Mouse (Mus musculus) B cell, adult 2 months (primary cell): Measurements from ENCODE around the gene Rbms3.

Experiments
- DNase-seq, 2 experiments: peaks; one replicate each; pipeline ENCODE4 v3.0.0; 2022

The Rbms3 gene

DNA sequence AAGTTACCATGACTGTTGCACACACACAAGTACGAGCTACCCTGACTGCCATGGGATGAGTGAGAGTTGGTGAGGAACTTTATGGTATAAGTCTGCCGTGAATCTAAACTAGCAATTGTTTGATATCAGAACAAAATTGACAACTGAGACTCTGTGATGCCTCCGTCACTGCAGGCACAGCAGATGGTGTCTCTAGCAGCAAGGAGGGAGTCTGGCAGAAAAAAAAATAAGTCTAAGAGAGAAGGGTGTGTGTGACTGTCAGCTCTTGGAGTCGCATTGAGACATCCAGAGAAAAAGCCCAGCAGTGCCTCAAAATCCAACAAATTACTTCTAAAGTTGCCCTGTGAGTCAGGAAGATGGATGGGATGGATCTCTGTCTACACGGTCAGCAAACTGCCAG, 257.7 kb downstream of the Rbms3 start:
- DNase-seq, result no peak

DNA sequence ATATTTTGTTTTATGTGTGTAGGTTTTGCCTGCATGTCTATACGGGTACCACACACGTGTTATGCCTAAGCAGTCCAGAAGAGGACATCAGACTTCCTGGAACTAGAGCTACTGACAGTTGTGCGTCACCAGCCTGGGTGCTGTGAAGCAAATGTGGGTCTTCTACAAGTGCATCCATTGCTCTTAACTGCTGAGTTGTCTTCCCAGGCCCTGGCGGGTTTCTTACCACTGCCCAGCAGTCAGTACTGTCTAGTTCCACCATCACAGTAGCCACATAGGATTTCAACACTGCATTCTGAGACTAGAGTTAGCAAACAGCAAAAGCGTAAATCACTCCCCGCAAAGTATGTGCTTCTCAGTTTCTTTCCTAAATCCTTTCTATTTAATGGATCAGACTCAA, 259.6 kb downstream of the Rbms3 start:
- DNase-seq, result no peak

DNA sequence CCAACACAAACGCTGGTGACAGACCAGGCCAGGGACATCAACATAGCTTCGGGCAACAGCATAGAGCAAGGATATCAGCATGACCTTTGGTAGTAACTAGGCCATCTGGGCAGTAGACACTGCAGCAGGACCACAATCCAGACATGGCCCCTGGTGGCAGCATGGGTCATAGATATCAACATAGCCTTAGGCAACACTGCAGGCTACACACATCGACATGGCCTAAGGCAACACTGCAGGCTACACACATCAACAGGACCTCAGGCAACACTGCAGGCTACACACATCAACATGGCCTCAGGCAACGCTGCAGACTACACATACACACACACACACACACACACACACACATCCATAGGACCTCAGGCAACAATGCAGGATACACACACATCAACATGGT, 261.7 kb downstream of the Rbms3 start:
- DNase-seq, result no peak

DNA sequence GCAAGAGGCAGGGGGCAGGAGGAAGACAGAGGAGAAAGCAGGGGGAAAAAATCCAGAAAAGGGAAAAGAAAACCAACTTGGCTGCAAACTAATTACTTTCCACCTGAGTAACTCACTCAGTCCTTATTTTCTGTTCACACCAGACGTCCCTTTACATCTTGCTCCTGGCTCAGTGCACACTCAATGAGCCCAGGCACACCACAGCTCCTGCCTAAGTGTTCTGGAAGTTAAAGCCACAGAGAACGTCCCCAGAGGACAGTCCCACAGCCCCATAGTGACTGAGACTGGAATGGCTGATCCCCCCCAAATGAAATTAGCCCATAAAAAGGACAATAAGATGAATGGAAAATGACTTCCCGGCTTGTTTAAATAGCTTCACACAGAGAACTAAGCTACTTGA, 265.1 kb downstream of the Rbms3 start:
- no peak for DNase-seq

DNA sequence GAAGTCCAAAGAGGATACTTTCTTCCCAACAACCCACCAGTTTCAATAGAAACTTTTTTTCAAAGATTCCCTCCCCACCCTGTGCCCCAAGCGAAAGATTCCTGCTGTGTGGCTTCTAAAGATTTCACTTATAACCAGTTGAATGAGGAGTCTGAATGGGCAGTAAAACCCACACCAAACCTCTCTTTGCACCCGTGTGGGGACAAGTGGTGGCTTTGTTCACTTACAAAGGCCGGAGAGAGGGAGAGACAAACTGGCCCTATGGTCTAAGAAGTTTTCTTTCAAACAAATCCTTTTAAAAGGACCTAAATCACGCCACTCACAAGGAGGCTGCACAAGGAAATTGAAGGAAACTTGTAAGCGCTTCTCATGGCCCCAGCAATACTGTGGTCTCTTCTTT, 268.3 kb downstream of the Rbms3 start:
- no peak for DNase-seq

DNA sequence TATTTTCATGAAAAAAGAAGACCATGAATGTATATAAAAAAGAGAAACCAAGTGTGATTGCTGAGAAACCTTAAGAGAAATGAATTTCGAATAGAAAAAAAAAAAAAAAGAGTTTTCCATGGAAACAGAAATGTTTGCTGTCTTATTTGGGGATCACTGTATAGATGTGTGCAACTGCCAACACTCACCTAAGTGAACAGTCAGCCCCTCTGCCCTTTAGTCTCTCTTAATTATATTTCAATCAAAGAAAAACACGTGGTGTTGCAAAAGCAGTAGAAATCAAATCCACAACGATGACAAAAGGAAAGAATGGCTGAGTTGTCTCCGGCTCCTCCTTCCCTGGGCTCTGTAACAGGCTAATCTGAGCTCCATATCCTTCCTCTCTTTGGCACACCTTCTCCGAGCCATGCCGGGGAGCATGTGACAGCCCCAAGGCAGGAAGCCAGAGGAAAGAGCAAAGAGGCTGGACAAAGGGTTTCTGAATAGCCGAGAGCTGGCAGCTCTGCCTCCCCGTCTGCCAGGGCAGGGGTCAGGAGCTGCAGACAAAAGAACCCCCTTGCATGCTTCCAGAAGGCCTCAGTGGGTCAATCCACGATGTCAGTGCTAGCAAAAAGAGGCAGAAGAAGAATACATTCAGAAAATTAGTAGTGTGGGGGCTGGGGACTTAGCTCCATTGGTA, 272.8 kb downstream of the Rbms3 start:
- DNase-seq, result no peak

DNA sequence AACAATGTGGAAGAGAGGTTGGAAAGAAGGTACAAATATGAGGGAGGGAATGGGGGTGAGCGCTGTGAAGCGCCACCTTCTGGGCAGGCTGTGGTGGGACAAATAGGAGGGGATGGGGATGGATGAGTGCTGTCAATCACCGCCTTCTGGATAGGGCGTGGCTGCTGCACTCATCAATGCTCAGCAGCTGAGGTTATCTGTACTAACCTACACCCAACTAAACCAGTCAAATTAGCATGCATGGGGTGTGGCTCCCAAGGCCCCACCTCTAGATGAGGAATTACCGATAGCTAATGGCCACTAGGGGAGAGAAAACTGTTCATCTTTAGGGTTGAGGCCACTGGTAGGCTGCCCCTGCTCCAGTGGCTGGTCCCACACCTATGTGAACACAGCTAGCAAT, 274.2 kb downstream of the Rbms3 start:
- no peak for DNase-seq

DNA sequence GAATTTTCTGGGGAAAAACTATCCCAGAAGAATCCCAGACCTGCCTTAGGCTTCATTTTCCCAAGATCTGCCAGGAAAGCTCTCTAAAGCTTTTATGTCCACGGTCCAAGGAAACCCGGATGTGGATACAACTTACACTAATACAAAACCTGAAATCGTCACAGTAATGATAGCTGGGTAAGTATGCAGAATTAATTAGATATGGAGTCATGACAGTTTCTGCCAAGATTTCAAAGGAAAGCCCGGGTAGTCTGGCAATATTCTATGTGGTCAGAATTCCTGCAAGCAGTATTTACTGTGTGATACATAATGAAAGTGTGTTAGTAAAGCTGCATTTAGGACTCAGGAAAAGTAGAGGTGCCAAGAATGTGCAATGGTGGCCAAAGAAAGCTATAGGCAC, 287.4 kb downstream of the Rbms3 start:
- DNase-seq, result no peak

DNA sequence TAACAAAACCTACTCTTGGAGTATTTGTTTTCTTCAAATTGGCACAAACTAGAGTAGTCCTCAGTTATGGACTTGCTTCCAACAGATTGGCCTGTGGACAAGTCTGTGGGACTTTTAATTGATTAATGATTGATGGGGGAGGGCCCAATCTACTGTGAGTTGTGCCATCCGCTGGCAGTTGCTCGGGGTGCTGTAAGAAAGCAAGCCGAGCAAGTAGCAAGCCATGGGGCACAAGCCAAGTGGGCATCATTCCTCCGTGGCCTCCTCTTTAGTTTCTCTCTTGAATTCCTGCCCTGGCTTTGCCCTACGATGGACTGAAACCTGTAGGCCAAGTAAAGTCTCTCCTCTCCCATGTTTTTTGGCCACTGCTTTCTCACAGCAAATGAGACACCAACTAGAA, 299.0 kb downstream of the Rbms3 start:
- DNase-seq, result no peak

DNA sequence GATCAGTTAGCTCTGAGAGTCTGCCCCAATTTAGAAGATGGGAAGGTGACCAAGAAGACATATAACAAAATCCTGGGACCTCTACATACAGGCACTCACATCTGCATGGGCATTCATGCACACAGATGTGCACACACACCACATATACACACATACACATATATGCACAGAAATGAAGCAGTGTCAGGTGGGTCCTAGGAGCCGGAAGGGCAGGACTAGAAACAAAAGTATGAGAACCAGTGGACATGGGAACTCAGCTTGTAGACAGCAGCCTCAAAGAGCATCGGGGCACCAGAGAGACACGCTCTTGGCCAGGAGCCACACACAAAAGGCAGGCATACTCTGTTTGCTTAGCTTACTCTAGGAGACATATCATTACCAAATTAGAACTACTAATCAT, 310.4 kb downstream of the Rbms3 start:
- DNase-seq, result no peak

DNA sequence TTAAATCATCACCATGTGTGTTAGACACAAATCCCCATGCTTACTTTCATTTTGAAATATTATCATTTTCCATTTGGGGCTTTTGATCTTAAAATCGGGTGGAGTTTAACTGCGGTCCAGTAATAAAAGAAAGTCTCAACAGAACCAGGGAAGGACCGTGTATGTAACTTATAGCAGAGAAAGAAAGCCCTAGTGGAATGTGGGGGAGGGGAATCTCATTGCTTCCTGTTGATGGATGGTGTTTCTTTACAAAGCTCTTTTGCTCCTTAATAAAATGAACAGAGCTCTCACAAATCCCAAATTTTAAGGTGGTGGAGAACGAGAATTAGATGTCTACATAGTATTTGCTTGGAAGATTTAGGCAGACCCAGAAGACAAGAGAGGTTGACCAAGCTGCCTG, 311.3 kb downstream of the Rbms3 start:
- DNase-seq, result no peak

DNA sequence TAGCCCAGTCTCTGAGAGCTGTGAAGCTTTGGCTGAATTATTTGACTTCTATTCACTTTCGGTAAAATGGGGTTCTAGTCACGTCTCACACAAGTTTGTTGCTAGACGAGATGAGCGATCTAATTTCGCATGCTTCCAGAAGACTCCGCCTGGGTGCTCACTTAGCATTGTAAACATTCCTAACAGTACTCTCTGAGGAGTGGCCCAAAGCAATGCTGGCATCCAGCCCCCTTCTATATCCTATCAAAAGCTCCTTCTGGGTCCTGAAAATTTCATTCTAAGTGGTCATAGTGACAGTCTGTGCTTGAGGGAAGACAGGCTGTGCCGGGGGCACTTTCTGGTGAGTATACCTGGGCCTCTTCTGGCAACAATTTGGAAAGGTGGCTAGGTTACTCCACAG, 312.5 kb downstream of the Rbms3 start:
- no peak for DNase-seq

DNA sequence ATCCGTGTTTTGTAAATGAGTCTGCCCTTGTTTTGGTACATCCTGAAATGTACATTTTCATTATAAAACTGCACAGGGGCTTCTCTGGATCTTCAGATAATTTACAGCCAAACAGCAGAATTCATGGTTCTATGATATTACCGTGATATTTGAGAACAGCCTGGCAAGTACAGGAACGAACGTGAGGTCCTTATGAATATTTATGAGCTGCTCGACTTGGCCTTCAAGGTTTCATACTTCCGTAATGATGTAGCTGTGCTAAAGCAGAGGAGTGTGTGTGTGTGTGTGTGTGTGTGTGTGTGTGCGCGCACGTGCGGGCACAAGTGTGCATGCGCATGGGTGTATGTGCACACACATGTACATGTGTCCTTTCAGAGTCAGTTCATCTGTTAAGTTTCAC, 316.1 kb downstream of the Rbms3 start:
- no peak for DNase-seq

DNA sequence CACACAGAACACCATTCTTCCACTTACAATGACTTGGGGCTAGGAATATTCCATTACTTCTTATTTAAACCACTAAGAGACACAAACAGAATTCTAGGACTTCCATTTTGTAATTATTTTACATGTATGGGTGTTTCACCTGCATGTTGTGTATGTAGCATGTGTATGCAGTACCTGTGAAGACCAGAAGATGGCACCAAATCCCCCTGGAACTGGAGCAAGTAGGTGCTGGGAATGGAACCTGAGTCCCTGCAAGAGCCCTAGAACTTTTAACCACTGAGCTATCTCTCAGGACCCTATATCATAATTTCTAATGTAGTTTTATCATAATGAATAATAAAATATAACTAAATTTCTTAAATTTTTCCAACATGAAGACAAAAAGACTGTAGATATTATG, 319.9 kb downstream of the Rbms3 start:
- DNase-seq, result no peak

DNA sequence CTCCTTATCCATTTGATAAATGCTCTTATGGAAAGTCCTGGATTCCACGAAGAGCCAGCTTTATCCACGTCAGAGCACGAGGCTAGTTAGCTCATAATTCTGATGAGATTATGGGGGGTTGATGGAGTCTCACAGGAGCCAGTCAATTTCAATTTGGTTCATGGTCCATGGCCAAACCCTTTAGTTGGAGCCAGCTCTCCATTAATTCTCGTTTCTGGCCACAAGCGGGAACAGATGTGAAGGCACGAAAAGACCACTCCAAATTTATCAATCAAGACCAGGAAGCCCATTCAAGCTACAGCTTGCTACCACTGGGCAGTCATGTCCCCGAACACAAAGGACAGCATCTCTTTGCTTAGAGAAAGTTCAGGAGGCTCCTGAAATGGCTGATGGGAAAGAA, 330.7 kb downstream of the Rbms3 start:
- DNase-seq, result no peak

DNA sequence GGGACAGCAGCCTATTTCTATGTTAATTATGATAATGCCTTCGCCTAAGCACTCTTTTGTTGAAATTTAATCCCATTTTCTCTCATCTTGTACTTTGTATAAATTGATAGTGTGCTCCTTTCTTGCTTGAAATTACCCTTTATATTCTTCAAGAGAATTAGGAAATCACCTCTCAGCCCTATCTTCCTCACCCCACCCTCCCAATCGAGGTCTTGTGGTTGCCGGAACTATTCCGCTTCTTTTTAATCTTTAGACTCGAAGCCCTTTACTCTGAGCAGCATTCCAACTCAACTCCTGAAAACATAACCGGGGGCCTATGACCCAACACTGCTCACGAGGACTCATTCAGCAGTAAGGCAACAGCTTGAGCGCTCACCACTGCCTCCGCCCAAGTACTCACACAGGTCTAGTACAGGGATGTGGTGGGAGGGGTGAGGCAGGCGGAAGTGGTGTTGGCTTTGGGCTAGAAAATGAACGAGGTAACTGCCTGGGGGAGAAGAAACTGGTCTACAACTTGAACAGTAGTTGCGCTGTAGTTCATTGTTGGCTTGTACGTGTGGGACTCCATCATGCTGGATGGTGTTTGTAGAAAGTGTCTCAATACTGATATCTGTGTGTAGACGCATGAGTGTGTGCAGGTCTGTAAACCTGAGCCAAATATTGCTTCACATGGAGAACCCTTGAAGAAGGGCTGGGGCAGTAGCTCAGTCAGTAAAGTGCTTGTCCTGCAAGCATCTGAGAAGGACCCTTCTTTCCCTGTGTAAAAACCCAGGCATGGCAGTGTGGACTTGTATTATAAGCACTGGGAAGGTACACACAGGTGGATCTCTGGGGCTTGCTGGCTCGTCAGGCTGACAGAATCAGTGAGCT, 331.8 kb downstream of the Rbms3 start:
- DNase-seq, result no peak

DNA sequence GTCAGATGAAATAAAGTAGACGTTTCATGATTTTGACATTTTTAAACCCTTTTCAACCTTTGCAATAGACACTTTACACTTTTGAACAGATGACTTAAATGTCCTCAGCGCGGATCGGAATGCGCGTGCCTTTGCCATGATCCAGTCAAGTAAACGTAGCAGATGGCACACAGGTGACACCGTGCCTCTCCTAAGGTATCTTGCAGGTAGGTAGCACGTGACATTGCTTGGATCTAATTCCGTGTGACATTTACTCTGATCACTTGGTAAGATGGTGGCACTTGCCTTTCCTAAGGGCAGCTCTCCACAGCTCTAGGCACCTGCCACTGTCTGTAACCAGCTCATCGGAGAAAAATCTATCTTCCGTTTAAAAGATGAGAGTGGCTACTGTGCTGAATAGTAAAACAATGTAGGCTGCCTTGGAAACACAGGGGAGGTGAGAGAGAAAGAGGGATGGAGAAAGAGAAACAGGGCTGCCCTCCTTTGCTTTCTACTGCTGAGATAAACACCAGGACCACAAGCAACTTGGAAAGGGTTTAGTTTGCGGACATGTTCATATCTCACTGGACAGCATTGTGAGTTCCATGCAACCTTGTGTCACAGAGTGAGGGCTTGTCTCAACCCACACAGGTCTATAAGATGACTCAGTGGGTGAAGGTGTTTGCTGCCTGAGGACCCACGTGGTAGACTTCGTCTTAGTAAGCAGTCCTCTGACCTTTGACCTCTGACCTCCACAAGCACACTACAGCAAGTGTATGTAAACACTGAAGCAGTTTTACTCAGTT, 338.5 kb downstream of the Rbms3 start:
- no peak for DNase-seq

DNA sequence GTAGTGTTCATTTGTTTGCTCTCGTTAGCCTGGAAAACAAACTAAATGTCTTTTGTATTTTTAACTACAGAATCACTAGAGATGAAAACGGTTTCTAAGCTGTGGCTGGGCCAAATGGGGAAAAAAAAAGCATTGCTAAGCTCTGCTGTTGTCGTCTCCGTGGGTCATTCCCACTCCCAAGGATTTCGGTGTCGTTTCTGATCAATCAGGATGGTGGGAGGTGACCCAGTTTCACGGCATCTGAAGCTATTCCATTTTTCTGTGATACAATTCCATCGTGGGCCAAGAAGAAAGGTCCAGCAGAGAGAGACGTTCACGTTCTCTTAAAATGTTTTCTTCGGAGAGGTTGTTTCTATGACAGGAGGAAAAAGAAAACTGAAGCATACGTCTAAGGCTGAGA, 354.9 kb downstream of the Rbms3 start:
- no peak for DNase-seq

DNA sequence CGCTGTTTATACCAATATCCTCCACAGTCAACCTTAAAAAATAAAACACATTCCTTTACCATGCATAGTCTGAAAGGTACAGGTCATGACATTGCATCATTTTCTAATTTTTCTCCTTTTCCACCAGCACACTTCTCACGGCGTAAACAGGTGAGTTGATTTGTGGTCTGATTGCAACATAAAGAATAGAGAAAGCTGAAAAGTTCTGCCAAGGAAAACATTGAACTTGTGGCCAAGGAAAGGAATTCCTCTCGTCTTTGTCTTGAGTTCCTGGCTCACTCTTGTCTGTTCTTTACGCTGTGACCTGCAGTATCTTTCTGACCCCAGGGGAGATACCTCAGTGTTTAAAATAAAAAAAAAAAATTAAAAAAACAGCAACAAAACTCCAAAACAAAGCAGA, 370.1 kb downstream of the Rbms3 start:
- DNase-seq, result no peak

DNA sequence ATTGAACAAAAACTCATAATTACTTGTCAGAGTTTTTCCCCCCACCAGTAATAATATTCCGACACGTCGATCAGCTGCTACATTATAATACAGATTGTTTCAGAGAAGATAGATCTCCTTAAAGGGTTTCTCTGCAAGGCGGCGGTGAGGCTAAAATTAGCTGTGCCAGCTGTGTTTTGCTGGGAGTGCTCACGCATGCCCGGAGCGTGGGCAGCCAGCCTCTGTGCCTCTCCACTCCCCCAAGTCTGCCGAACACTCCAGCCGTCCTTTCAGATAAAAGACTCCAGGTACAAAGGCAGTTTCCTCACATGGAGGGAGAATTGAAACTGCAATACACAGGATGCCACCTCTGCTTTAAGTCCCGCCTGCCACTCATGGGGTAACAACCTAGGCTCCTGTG, 376.4 kb downstream of the Rbms3 start:
- no peak for DNase-seq

DNA sequence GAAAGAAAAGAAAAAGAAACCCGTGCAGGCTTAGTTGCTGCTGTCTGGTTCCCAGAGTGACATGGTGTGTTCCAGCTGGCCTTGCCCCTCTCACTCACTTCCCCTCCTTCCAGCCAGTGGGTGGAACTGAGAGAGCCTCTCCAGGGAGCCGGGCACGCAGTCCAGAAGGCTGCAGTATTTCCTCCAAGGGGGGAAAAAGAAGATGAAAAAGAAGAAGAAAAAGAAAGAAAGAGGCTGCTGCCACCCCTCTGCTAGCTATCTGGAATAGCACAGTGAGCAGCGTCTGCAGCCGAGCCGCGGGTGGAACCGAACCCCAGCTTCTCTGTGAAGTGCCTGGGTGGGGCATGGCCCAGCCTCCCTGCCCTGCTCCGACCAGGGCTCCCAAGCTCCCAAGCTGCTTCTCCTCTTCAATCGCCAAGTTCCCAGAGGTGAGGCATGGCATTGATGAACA, 377.3 kb downstream of the Rbms3 start:
- no peak for DNase-seq

DNA sequence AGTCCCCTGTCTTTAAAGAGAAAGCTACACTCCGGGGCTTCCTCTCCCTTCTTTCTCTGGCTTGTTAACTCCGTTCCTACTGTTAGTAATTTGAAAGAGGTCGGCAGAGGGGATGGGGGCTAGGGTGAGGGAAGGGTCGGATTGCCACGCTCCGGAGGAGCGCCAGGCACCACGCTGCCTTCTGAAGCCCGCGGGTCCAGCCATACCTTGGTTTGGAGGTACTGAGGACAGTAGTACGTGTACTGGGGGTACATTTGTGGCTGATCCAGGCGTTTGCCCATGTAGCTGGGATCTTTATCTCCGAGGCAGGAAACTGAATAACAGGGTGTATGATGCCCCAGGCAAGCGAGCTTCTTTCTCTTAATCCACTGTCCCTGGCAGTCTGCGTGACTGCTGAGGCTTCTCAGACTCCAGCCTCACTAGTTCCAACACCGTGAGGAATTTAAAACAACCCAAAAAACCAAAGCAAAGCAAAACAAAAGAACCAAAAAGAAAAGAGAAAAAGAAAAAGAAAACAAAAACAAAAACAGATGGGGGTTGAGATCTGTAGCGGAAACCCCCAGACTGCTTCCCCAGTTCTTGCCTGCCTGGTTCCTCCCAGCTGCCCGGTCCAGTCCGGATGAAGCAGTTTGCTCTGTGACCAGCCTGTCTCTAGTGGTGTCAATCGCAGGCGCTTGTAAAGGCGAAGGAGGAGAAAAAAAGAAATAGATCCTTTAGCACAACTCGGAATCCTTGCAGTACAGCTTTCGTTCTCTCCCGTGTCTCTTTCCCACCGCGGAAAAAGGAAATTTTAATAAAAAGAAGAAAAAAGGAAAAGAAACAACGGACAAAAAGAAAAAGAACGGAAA, 378.0 kb downstream of the Rbms3 start:
- DNase-seq, result no peak

DNA sequence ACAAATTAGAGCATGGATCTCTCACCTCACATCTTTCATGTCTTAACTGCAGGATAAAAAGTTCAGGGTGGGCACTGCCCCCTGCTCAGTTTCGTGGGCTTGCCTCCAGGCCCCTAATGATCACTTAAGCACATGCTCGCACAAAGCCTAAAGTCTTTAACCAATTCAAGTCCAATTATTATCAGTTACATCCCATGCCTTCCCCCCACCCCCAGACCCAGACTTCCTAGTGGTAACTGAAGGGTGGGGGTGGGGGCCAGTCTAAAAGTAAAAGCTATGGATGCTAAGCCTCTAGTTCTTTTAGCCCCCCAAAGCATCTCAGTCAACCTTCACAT, 378.9 kb downstream of the Rbms3 start:
- DNase-seq, result no peak
